Mouse (Mus musculus): ENCODE results near the gene Crb3. TPM values are rescaled to one million over a fixed set of nuclear protein-coding genes. Genes with fewer than 3 reads are reported as not detected.

Gene Crb3
- polyA plus RNA-seq, 1 experiment from 2014 or later, result 0.27 TPM

DNA sequence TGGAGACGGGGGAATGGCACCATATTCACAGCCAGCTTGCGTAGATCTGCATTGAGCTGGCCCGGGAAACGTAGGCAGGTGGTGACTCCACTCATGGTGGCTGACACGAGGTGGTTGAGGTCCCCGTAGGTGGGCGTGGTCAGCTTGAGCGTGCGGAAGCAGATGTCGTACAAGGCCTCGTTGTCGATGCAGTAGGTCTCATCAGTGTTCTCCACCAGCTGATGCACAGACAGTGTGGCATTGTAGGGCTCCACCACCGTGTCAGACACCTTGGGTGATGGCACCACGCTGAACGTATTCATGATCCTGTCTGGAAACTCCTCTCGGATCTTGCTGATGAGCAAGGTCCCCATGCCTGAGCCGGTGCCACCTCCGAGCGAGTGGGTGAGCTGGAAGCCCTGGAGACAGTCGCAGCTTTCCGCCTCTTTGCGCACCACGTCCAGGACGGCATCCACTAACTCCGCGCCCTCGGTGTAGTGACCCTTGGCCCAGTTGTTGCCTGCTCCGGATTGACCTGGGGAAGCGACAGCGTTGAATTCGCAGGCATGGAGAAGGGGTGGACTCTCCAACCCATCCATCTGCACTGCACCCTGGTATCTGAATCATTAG is 22.4 kb downstream of the Crb3 start:
- H3K9me3 ChIP-seq (ENCODE audit: control insufficient read depth, low read length), result no peaks in the 10 kb centered on the region
- no peak for ATAC-seq (ENCODE audit: insufficient number of reproducible peaks, insufficient read depth, low FRiP score, low read depth)
- no peaks in the 10 kb centered on the region for H3K36me3 ChIP-seq (ENCODE audit: control insufficient read depth, insufficient read depth, low read length)
- H3K27ac ChIP-seq (replicated peaks in 1 of 2; ENCODE audit: control insufficient read depth in 1 of 2, insufficient read depth in 1 of 2, low read depth in 2 of 2, low read length in 2 of 2), result no peak overlapping the region
- H3K27me3 ChIP-seq (ENCODE audit: control insufficient read depth, insufficient read depth, low read length), result no peaks in the 10 kb centered on the region
- WGBS, result 92% methylated on average over 31 of the region's 31 CpGs
- H3K4me2 ChIP-seq (ENCODE audit: low read length), result no peak overlapping the region
- H3K9ac ChIP-seq (ENCODE audit: low read length), result no peak overlapping the region
- no peak overlapping the region for H3K4me3 ChIP-seq (ENCODE audit: control insufficient read depth in 1 of 2, insufficient read depth in 1 of 2, low read depth in 1 of 2, low read length in 2 of 2)
- H3K4me1 ChIP-seq (ENCODE audit: control insufficient read depth in 2 of 2, insufficient read depth in 2 of 2, low read length in 2 of 2), result no peaks in the 10 kb centered on the region; a peak in 1 of 4 replicates

DNA sequence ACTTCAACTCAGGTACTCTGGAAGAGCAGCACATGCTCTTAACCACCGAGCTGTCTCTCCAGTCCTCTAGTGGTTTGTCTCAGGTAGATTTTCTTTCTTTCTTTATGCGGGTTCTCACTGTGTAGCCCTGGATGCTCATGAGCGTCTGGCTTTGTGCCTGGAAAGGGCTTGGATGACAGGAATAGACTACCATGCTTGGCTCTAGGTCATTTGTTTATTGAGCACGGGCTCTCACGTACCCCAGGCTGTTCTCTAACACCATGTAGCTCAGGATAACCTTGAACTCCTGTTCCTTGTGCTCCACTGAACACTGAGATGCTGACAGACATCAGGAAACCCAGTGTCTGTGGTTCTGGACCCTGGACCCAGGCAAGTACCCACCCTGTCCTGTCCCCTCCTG is 23.6 kb downstream of the Crb3 start:
- H3K4me1 ChIP-seq (ENCODE audit: control insufficient read depth in 2 of 2, insufficient read depth in 2 of 2, low read length in 2 of 2), result peaks cover 6 to 7% of the 10 kb centered on the region in 2 experiments

DNA sequence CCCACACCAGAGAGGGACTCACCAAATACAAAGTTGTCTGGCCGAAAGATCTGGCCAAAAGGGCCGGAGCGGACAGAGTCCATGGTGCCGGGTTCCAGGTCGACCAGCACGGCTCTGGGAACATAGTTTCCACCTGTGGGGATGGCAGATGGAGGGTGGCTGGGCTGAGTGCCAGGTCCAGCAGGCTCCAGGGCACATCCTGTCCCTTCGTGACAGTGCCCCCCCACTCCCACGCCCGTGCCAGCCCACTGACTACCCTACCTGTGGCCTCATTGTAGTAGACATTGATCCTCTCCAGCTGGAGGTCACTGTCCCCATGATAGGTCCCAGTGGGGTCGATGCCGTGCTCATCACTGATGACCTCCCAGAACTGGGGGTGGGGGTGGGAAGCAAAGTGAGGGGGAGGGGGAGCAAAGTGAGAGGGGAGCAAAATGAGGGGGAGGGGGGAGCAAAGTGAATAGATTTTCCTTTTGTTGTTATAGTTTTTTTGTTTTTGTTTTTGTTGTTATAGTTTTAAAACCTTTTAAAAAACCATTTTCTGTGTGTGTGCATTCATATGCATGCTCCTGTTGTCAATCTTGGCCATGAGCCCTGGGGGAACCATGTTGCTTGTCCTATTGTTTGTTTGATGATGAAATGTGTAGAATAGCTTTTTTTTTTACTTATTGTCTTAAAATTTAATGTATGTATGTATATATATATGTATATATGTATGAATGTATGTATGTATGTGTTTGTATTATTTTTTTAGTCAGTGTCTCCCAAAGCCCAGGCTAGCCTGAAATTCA is 27.3 kb downstream of the Crb3 start:
- Histone ChIP-seq H3K27me3 (ENCODE audit: control insufficient read depth, insufficient read depth, low read length) (peaks cover 17% of the 10 kb centered on the region), H3K27ac (replicated peaks in 1 of 2; ENCODE audit: control insufficient read depth in 1 of 2, insufficient read depth in 1 of 2, low read depth in 2 of 2, low read length in 2 of 2) (no peak overlapping the region), H3K36me3 (ENCODE audit: control insufficient read depth, insufficient read depth, low read length) (no peaks in the 10 kb centered on the region), H3K4me1 (ENCODE audit: control insufficient read depth in 2 of 2, insufficient read depth in 2 of 2, low read length in 2 of 2) (peaks cover 6 to 7% of the 10 kb centered on the region in 2 experiments), H3K4me3 (ENCODE audit: control insufficient read depth in 1 of 2, insufficient read depth in 1 of 2, low read depth in 1 of 2, low read length in 2 of 2) (no peak overlapping the region), H3K9ac (ENCODE audit: low read length) (no peak overlapping the region), H3K4me2 (ENCODE audit: low read length) (no peak overlapping the region), H3K9me3 (ENCODE audit: control insufficient read depth, low read length) (no peaks in the 10 kb centered on the region)
- WGBS, result 89% methylated on average over 11 of the region's 11 CpGs
- ATAC-seq (ENCODE audit: insufficient number of reproducible peaks, insufficient read depth, low FRiP score, low read depth), result no peak

More for the DNA sequence above, 23.6 kb downstream of the Crb3 start:
- Histone ChIP-seq H3K9me3 (ENCODE audit: control insufficient read depth, low read length) (no peaks in the 10 kb centered on the region), H3K4me3 (ENCODE audit: control insufficient read depth in 1 of 2, insufficient read depth in 1 of 2, low read depth in 1 of 2, low read length in 2 of 2) (no peak overlapping the region), H3K27me3 (ENCODE audit: control insufficient read depth, insufficient read depth, low read length) (peaks cover 6% of the 10 kb centered on the region), H3K27ac (replicated peaks in 1 of 2; ENCODE audit: control insufficient read depth in 1 of 2, insufficient read depth in 1 of 2, low read depth in 2 of 2, low read length in 2 of 2) (no peak overlapping the region), H3K9ac (ENCODE audit: low read length) (no peak overlapping the region), H3K36me3 (ENCODE audit: control insufficient read depth, insufficient read depth, low read length) (no peaks in the 10 kb centered on the region), H3K4me2 (ENCODE audit: low read length) (no peak overlapping the region)
- ATAC-seq (ENCODE audit: insufficient number of reproducible peaks, insufficient read depth, low FRiP score, low read depth), result no peak
- WGBS, result 78% methylated on average over 5 of the region's 5 CpGs

DNA sequence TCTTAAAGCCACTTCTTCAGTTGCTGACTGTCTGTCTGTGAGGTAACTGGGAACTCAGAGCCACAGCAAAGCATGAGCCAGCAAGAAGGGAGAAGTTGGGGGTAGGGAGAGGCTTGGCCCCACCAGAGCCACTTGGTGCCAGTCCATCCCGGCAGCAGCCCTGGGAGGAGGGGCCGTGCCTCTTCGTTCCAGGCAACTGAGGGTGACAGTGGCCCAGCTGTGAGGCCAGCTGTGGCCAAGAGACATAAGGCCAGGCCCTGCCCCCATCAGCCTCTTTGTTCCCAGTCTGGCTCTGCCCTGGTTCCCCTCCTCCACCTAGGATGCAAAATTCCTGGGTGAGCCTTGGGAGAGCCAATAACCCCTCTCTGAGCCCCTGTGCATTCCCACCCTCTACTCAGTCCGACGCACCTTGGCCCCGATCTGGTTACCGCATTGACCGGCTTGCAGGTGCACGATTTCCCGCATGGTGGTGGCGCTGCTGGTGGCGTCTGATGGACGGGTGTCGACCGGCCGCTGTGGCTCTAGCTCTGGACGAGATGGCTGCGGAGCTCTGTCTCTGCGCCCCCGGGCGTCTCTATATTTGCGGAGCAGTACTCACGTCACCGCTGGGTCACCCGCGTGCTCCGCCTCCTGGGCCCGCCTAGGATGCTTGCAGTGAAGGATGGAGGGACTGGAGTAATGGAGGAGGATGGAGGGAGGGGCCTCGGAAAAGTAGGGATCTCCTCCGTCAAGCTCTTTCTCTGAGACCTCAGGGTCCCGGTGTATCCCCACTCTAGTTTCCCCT is 28.3 kb downstream of the Crb3 start, which contains the start of gene Tubb4a:
Gene Tubb4a (minus strand): TSS at position 734 of the 784 bp plus-strand sequence.
- ATAC-seq (ENCODE audit: insufficient number of reproducible peaks, insufficient read depth, low FRiP score, low read depth), result no peak
- Histone ChIP-seq H3K27me3 (ENCODE audit: control insufficient read depth, insufficient read depth, low read length) (peaks cover 17% of the 10 kb centered on the region), H3K9ac (ENCODE audit: low read length) (peak within 1 kb of the TSS; percentile 18; the same call in 1 of the 2 replicates), H3K4me2 (ENCODE audit: low read length) (peak within 1 kb of the TSS; percentile 62), H3K9me3 (ENCODE audit: control insufficient read depth, low read length) (no peaks in the 10 kb centered on the region), H3K36me3 (ENCODE audit: control insufficient read depth, insufficient read depth, low read length) (no peaks in the 10 kb centered on the region), H3K4me3 (ENCODE audit: control insufficient read depth in 1 of 2, insufficient read depth in 1 of 2, low read depth in 1 of 2, low read length in 2 of 2) (peak within 1 kb of the TSS; percentile 32 to 41), H3K4me1 (ENCODE audit: control insufficient read depth in 2 of 2, insufficient read depth in 2 of 2, low read length in 2 of 2) (peaks cover 6 to 7% of the 10 kb centered on the region in 2 experiments), H3K27ac (replicated peaks in 1 of 2; ENCODE audit: control insufficient read depth in 1 of 2, insufficient read depth in 1 of 2, low read depth in 2 of 2, low read length in 2 of 2) (no peak within 1 kb of the TSS)
- WGBS, result under 1% methylated on average over 31 of the region's 31 CpGs

DNA sequence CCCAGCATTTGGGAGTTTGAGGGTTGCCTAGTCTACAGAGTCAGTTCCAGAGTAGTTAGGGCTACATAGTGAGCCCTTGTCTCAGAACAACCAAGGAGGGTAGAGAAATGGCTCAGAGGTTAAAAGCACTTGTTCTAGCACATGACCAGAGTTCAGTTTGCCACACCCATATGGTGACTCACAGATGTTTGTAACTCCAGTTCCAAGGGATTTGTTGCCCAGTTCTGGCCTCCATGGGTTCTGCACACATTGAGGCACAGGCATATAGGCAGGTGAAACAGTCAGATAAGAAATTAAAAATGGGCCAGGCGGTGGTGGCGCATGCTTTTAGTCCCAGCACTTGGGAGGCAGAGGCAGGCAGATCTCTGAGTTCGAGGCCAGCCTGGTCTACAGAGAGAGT is 35.3 kb downstream of the Crb3 start:
- Histone ChIP-seq H3K4me3 (ENCODE audit: control insufficient read depth in 1 of 2, insufficient read depth in 1 of 2, low read depth in 1 of 2, low read length in 2 of 2) (no peak overlapping the region), H3K27me3 (ENCODE audit: control insufficient read depth, insufficient read depth, low read length) (peaks cover 9% of the 10 kb centered on the region; the same call in 1 of the 2 replicates), H3K4me1 (ENCODE audit: control insufficient read depth in 2 of 2, insufficient read depth in 2 of 2, low read length in 2 of 2) (peaks cover 0 to 4% of the 10 kb centered on the region in 2 experiments; a peak in 1 of 4 replicates), H3K36me3 (ENCODE audit: control insufficient read depth, insufficient read depth, low read length) (no peaks in the 10 kb centered on the region), H3K4me2 (ENCODE audit: low read length) (no peak overlapping the region), H3K9ac (ENCODE audit: low read length) (no peak overlapping the region), H3K27ac (replicated peaks in 1 of 2; ENCODE audit: control insufficient read depth in 1 of 2, insufficient read depth in 1 of 2, low read depth in 2 of 2, low read length in 2 of 2) (no peak overlapping the region), H3K9me3 (ENCODE audit: control insufficient read depth, low read length) (no peaks in the 10 kb centered on the region)
- no peak for ATAC-seq (ENCODE audit: insufficient number of reproducible peaks, insufficient read depth, low FRiP score, low read depth)
- WGBS, result 83% methylated on average over 3 of the region's 3 CpGs

DNA sequence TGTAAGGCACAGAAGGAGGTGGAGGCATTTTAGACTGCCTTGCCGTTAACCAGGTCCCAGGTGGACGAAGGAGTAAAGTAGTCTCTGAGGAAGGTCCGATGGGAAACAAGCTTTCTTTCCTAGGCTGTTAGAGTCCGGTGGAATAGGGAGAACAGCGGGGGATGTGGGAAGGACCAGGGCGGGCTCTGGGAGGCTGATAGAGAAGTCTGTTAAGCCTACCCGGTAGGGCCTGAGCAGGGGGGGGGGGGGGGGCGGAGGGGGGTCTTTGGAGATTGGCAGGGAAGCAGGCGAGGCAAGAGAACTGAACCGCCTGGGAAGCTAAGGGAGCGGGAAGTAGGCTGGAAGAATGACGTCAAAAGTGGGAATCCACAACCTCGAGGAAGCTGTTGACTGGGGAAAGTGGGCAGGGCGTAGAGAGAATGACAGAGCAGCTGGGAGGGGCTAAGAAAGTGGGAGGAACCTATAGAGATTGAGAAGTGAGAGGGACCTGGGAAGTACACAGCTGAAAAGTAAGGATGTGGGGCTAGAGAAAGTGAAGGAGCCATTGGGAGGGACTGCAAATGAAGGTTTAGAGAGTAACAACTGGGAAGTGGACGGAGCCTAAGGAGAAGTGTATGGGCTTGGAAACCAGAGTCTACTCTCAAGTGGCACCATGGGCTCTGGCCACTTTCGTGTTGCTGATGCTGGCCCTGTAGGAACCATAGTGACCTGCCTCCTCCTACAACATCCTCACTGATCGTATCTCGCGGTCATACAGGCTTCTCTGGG is 37.1 kb downstream of the Crb3 start:
- peak; percentile 58 for ATAC-seq (ENCODE audit: insufficient number of reproducible peaks, insufficient read depth, low FRiP score, low read depth)
- H3K4me2 ChIP-seq (ENCODE audit: low read length), result peak overlapping the region; percentile 32
- peaks cover 0 to 4% of the 10 kb centered on the region in 2 experiments; a peak in 1 of 4 replicates for H3K4me1 ChIP-seq (ENCODE audit: control insufficient read depth in 2 of 2, insufficient read depth in 2 of 2, low read length in 2 of 2)
- peaks cover 9% of the 10 kb centered on the region; the same call in 1 of the 2 replicates for H3K27me3 ChIP-seq (ENCODE audit: control insufficient read depth, insufficient read depth, low read length)
- peak overlapping the region in 1 of 2 experiments; percentile 17; a peak in 3 of 4 replicates for H3K4me3 ChIP-seq (ENCODE audit: control insufficient read depth in 1 of 2, insufficient read depth in 1 of 2, low read depth in 1 of 2, low read length in 2 of 2)
- H3K9me3 ChIP-seq (ENCODE audit: control insufficient read depth, low read length), result no peaks in the 10 kb centered on the region
- no peak overlapping the region for H3K9ac ChIP-seq (ENCODE audit: low read length)
- under 1% methylated on average over 18 of the region's 19 CpGs for WGBS
- no peak overlapping the region for H3K27ac ChIP-seq (replicated peaks in 1 of 2; ENCODE audit: control insufficient read depth in 1 of 2, insufficient read depth in 1 of 2, low read depth in 2 of 2, low read length in 2 of 2)
- H3K36me3 ChIP-seq (ENCODE audit: control insufficient read depth, insufficient read depth, low read length), result no peaks in the 10 kb centered on the region

DNA sequence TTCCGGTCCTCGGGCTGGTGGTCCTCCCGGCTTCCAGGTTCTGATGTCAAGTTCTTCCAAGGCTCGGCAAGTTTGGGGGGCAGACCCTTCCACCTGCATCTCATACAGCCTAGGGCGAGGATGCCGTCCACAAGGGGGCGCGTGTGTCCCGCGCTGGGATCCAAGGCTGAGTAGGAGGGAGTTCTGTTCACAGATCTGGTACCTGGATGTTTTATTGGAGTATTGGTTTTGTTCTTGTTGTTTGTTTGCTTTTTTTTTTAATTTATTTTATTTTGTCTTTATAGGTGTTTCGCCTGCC is 37.7 kb downstream of the Crb3 start:
- Histone ChIP-seq H3K4me3 (ENCODE audit: control insufficient read depth in 1 of 2, insufficient read depth in 1 of 2, low read depth in 1 of 2, low read length in 2 of 2) (peak overlapping the region in 1 of 2 experiments; percentile 17; a peak in 1 of 4 replicates), H3K36me3 (ENCODE audit: control insufficient read depth, insufficient read depth, low read length) (no peaks in the 10 kb centered on the region), H3K4me2 (ENCODE audit: low read length) (peak overlapping the region; percentile 32), H3K9me3 (ENCODE audit: control insufficient read depth, low read length) (no peaks in the 10 kb centered on the region), H3K9ac (ENCODE audit: low read length) (no peak overlapping the region), H3K27ac (replicated peaks in 1 of 2; ENCODE audit: control insufficient read depth in 1 of 2, insufficient read depth in 1 of 2, low read depth in 2 of 2, low read length in 2 of 2) (no peak overlapping the region), H3K4me1 (ENCODE audit: control insufficient read depth in 2 of 2, insufficient read depth in 2 of 2, low read length in 2 of 2) (peaks cover 0 to 4% of the 10 kb centered on the region in 2 experiments; a peak in 1 of 4 replicates), H3K27me3 (ENCODE audit: control insufficient read depth, insufficient read depth, low read length) (peaks cover 9% of the 10 kb centered on the region; the same call in 1 of the 2 replicates)
- 0% methylated on average over 11 of the region's 11 CpGs for WGBS
- peak; percentile 66 for ATAC-seq (ENCODE audit: insufficient number of reproducible peaks, insufficient read depth, low FRiP score, low read depth)
